Mouse (Mus musculus): Measurements from ENCODE around the gene Soat1.
"Not testable (repeated sequence)": the region's sequence is repeated elsewhere in the genome, so short reads cannot be mapped to it uniquely, and the experiment has no call there.

Soat1 gene

GRCm38 (mm10) chr1:156423493-156423892 lies 50.6 kb downstream of the Soat1 start:
- DNase-seq, result no peak

- no peak for DNase-seq
Measured at GRCm38 (mm10) chr1:156422856-156423255, 51.3 kb downstream of the Soat1 start.

GRCm38 (mm10) chr1:156420671-156421297 lies 53.3 kb downstream of the Soat1 start, which contains the start of gene Axdnd1:
TSS of gene Axdnd1 (minus strand) at chr1:156421159.
- DNase-seq, result peak; percentile 80

- no peak for DNase-seq
Measured at GRCm38 (mm10) chr1:156418170-156418569, 56.0 kb downstream of the Soat1 start.

- DNase-seq, result no peak
Measured at GRCm38 (mm10) chr1:156408521-156408920, 65.6 kb downstream of the Soat1 start.

- DNase-seq, result no peak
Measured at GRCm38 (mm10) chr1:156408004-156408403, 66.1 kb downstream of the Soat1 start.

- DNase-seq, result no peak
Measured at GRCm38 (mm10) chr1:156403251-156403650, 70.9 kb downstream of the Soat1 start.

GRCm38 (mm10) chr1:156402491-156402890 lies 71.6 kb downstream of the Soat1 start:
- no peak for DNase-seq

- not testable (repeated sequence) for DNase-seq
Measured at GRCm38 (mm10) chr1:156400159-156400558, 74.0 kb downstream of the Soat1 start.

- no peak for DNase-seq
Measured at GRCm38 (mm10) chr1:156393148-156393547, 81.0 kb downstream of the Soat1 start.

GRCm38 (mm10) chr1:156386880-156387279 lies 87.3 kb downstream of the Soat1 start:
- DNase-seq, result no peak

GRCm38 (mm10) chr1:156386232-156386631 lies 87.9 kb downstream of the Soat1 start:
- no peak for DNase-seq

- DNase-seq, result no peak
Measured at GRCm38 (mm10) chr1:156381217-156381616, 92.9 kb downstream of the Soat1 start.

Data from right cerebral cortex, postnatal 4 days (tissue).